Mouse (Mus musculus) forebrain, embryonic 12.5 days (tissue): ENCODE data around the gene Vkorc1. TPM values are rescaled to one million over a fixed set of nuclear protein-coding genes. Genes with fewer than 3 reads are reported as not detected.

Experiments
- ATAC-seq: fragments of 200-750 bp; cut with Nextera tagmentation; 2 replicates; pipeline ENCODE4 v1.8.0; 2017; ENCODE audit warnings: moderate TSS enrichment; ENCODE audit not compliant: low FRiP score
- H3K27ac ChIP-seq: fragments of 300-500 bp; sonication (generic); 2 replicates; pipeline ENCODE4 v1.5.1; 2016; ENCODE audit warnings: mild to moderate bottlenecking
- H3K27me3 ChIP-seq: fragments of 300-500 bp; sonication (generic); 2 replicates; pipeline ENCODE4 v1.6.1; 2016; ENCODE audit warnings: mild to moderate bottlenecking
- H3K36me3 ChIP-seq: fragments of 300-500 bp; sonication (generic); replicated peaks from 2 replicates; pipeline ENCODE4 v1.6.1; 2016; ENCODE audit warnings: mild to moderate bottlenecking
- H3K4me1 ChIP-seq: fragments of 300-500 bp; sonication (generic); 2 replicates; pipeline ENCODE4 v1.6.1; 2016
- H3K4me2 ChIP-seq: fragments of 300-500 bp; sonication (generic); 2 replicates; pipeline ENCODE4 v1.6.1; 2016; ENCODE audit warnings: mild to moderate bottlenecking, moderate library complexity
- H3K4me3 ChIP-seq: fragments of 300-500 bp; sonication (generic); replicated peaks from 2 replicates; pipeline ENCODE4 v1.5.1; 2016; ENCODE audit warnings: mild to moderate bottlenecking
- H3K9ac ChIP-seq: fragments of 300-500 bp; sonication (generic); 2 replicates; pipeline ENCODE4 v1.6.1; 2016; ENCODE audit warnings: mild to moderate bottlenecking
- H3K9me3 ChIP-seq: fragments of 300-500 bp; sonication (generic); 2 replicates; pipeline ENCODE4 v1.6.1; 2016
- whole genome bisulfite sequencing: fragments of 180-500 bp; shearing (Covaris S2); methylation state at CpG from one replicate; pipeline ENCODE4 v1.1.7; 2016; 5-methylcytosine and 5-hydroxymethylcytosine counted together
- polyA plus RNA-seq: library from polyadenylated mRNA; unstranded; fragments of >200 nt; fragmentation: Nextera tagmentation; extraction: Ambion mirVana; gene quantifications from 2 replicates; pipeline ENCODE4 v1.2.1, GENCODE M21; 2016

Vkorc1 gene
- polyA plus RNA-seq, 1 experiment from 2014 or later: 46.6 TPM

GRCm38 (mm10) chr7:127928596-127928995 lies 33.2 kb upstream of the Vkorc1 start:
- ATAC-seq: no peak
- H3K4me1 ChIP-seq: no peaks in the 10 kb centered on the region; the same call in 1 of the 2 replicates
- WGBS: 60% methylated on average over 5 of the region's 5 CpGs
- no peak overlapping the region for H3K9ac ChIP-seq
- peaks cover 38% of the 10 kb centered on the region for H3K27me3 ChIP-seq
- H3K4me3 ChIP-seq: no peak overlapping the region
- no peaks in the 10 kb centered on the region for H3K9me3 ChIP-seq
- peaks cover 34% of the 10 kb centered on the region for H3K36me3 ChIP-seq
- no peak overlapping the region for H3K27ac ChIP-seq
- no peak overlapping the region for H3K4me2 ChIP-seq

- no peak overlapping the region for H3K27ac ChIP-seq
- no peak overlapping the region for H3K4me3 ChIP-seq
- H3K4me2 ChIP-seq: no peak overlapping the region
- no peaks in the 10 kb centered on the region for H3K9me3 ChIP-seq
- WGBS: 87% methylated on average over 11 of the region's 11 CpGs
- ATAC-seq: no peak
- no peaks in the 10 kb centered on the region; the same call in 1 of the 2 replicates for H3K4me1 ChIP-seq
- H3K36me3 ChIP-seq: peaks cover 42% of the 10 kb centered on the region
- H3K27me3 ChIP-seq: peaks cover 38% of the 10 kb centered on the region
- no peak overlapping the region for H3K9ac ChIP-seq
These were observed 32.3 kb upstream of the Vkorc1 start for GRCm38 (mm10) chr7:127927726-127928125.

- 90% methylated on average over 11 of the region's 11 CpGs for WGBS
- H3K4me1 ChIP-seq: no peaks in the 10 kb centered on the region; the same call in 1 of the 2 replicates
- H3K27ac ChIP-seq: no peak overlapping the region
- no peak overlapping the region for H3K9ac ChIP-seq
- H3K9me3 ChIP-seq: no peaks in the 10 kb centered on the region
- ATAC-seq: no peak
- peaks cover 51% of the 10 kb centered on the region for H3K36me3 ChIP-seq
- H3K4me3 ChIP-seq: no peak overlapping the region
- H3K4me2 ChIP-seq: no peak overlapping the region
- H3K27me3 ChIP-seq: peaks cover 38% of the 10 kb centered on the region
These were observed 31.4 kb upstream of the Vkorc1 start for GRCm38 (mm10) chr7:127926846-127927245.

DNA sequence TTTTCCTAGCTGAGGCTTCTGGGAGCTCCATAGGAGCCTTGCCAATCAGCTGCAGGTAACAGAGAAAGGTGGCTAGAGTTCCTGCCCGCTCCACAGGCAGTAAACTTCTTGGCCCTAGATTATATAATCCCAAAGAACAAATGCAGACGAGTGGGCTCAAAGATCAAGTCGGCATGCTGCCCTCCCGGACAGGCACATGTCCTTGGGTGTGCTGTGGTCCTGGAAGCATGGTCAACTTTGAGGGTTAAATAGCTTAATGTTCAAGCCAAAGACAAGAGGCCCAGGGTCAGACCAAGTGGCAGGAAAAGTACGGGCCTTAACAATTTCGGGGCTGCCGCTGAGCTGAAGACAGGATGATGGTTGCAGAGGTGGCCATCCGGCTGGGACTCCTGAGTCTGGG lies 30.6 kb upstream of the Vkorc1 start:
- Histone ChIP-seq H3K4me2 (no peak overlapping the region), H3K4me1 (no peaks in the 10 kb centered on the region; the same call in 1 of the 2 replicates), H3K9ac (no peak overlapping the region), H3K27ac (no peak overlapping the region), H3K9me3 (no peaks in the 10 kb centered on the region), H3K36me3 (peaks cover 55% of the 10 kb centered on the region), H3K4me3 (no peak overlapping the region), H3K27me3 (peaks cover 32% of the 10 kb centered on the region)
- ATAC-seq: no peak
- 89% methylated on average over 8 of the region's 8 CpGs for WGBS

GRCm38 (mm10) chr7:127925252-127925651 lies 29.8 kb upstream of the Vkorc1 start:
- peaks cover 27% of the 10 kb centered on the region for H3K27me3 ChIP-seq
- WGBS: 67% methylated on average over 5 of the region's 5 CpGs
- no peak for ATAC-seq
- H3K9me3 ChIP-seq: no peaks in the 10 kb centered on the region
- H3K4me1 ChIP-seq: no peaks in the 10 kb centered on the region; the same call in 1 of the 2 replicates
- no peak overlapping the region for H3K9ac ChIP-seq
- H3K4me3 ChIP-seq: no peak overlapping the region
- H3K27ac ChIP-seq: no peak overlapping the region
- no peak overlapping the region for H3K4me2 ChIP-seq
- H3K36me3 ChIP-seq: peaks cover 63% of the 10 kb centered on the region

- H3K9me3 ChIP-seq: no peaks in the 10 kb centered on the region
- H3K4me2 ChIP-seq: no peak overlapping the region
- H3K27me3 ChIP-seq: peaks cover 12% of the 10 kb centered on the region
- no peak for ATAC-seq
- H3K27ac ChIP-seq: no peak overlapping the region
- H3K36me3 ChIP-seq: peaks cover 68% of the 10 kb centered on the region
- no peak overlapping the region for H3K9ac ChIP-seq
- H3K4me1 ChIP-seq: no peaks in the 10 kb centered on the region
- H3K4me3 ChIP-seq: no peak overlapping the region
- 90% methylated on average over 5 of the region's 5 CpGs for WGBS
These were observed 28.3 kb upstream of the Vkorc1 start for GRCm38 (mm10) chr7:127923714-127924113.

- no peak for ATAC-seq
- H3K9ac ChIP-seq: no peak overlapping the region
- H3K4me1 ChIP-seq: no peaks in the 10 kb centered on the region
- peaks cover 1% of the 10 kb centered on the region; the same call in 1 of the 2 replicates for H3K27me3 ChIP-seq
- H3K27ac ChIP-seq: no peak overlapping the region
- H3K9me3 ChIP-seq: no peaks in the 10 kb centered on the region
- 81% methylated on average over 6 of the region's 6 CpGs for WGBS
- no peak overlapping the region for H3K4me3 ChIP-seq
- no peak overlapping the region for H3K4me2 ChIP-seq
- peaks cover 74% of the 10 kb centered on the region for H3K36me3 ChIP-seq
These were observed 27.2 kb upstream of the Vkorc1 start for GRCm38 (mm10) chr7:127922451-127923275.

GRCm38 (mm10) chr7:127921516-127921915 lies 26.1 kb upstream of the Vkorc1 start:
- no peak for ATAC-seq
- no peak overlapping the region for H3K4me2 ChIP-seq
- WGBS: 68% methylated on average over 8 of the region's 8 CpGs

GRCm38 (mm10) chr7:127919290-127919689 lies 23.9 kb upstream of the Vkorc1 start:
- Histone ChIP-seq H3K9ac (no peak overlapping the region), H3K4me3 (no peak overlapping the region), H3K36me3 (peaks cover 70% of the 10 kb centered on the region), H3K4me1 (no peaks in the 10 kb centered on the region), H3K27ac (no peak overlapping the region), H3K27me3 (no peaks in the 10 kb centered on the region), H3K4me2 (no peak overlapping the region), H3K9me3 (no peaks in the 10 kb centered on the region)
- 84% methylated on average over 7 of the region's 7 CpGs for WGBS
- no peak for ATAC-seq

More at GRCm38 (mm10) chr7:127921516-127921915, 26.1 kb upstream of the Vkorc1 start:
- Histone ChIP-seq H3K4me1 (no peaks in the 10 kb centered on the region), H3K27ac (no peak overlapping the region), H3K4me3 (no peak overlapping the region), H3K9ac (no peak overlapping the region), H3K36me3 (peaks cover 77% of the 10 kb centered on the region), H3K9me3 (no peaks in the 10 kb centered on the region), H3K27me3 (no peaks in the 10 kb centered on the region)

DNA sequence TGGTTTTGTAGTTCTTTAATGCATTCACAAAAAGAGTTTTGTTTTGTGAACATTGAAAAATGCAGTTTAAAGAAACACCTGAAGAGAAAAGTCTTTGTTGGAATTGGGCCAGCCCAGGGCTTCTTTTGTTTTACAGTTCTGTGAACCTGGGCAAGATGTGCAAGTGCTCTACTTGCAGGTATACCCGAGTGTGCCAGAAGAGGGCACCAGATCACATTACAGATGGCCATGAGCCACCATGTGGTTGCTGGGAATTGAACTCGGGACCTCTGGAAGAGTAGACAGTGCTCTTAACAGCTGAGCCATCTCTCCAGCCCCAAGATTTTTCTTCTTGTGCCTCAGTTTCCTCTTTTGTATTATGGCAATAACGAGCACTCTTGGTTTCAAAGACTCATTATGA lies 22.8 kb upstream of the Vkorc1 start:
- Histone ChIP-seq H3K27me3 (no peaks in the 10 kb centered on the region), H3K9ac (no peak overlapping the region), H3K9me3 (no peaks in the 10 kb centered on the region), H3K36me3 (peaks cover 61% of the 10 kb centered on the region), H3K4me3 (no peak overlapping the region), H3K27ac (no peak overlapping the region), H3K4me1 (peaks cover 1% of the 10 kb centered on the region), H3K4me2 (no peak overlapping the region)
- no peak for ATAC-seq
- 62% methylated on average over 3 of the region's 3 CpGs for WGBS

GRCm38 (mm10) chr7:127915293-127915692 lies 19.9 kb upstream of the Vkorc1 start:
- H3K9ac ChIP-seq: no peak overlapping the region
- H3K4me1 ChIP-seq: peaks cover 6% of the 10 kb centered on the region
- H3K4me3 ChIP-seq: no peak overlapping the region
- 93% methylated on average over 12 of the region's 12 CpGs for WGBS
- H3K9me3 ChIP-seq: no peaks in the 10 kb centered on the region
- no peaks in the 10 kb centered on the region for H3K27me3 ChIP-seq
- H3K27ac ChIP-seq: no peak overlapping the region
- peaks cover 36% of the 10 kb centered on the region for H3K36me3 ChIP-seq
- ATAC-seq: no peak
- no peak overlapping the region for H3K4me2 ChIP-seq

DNA sequence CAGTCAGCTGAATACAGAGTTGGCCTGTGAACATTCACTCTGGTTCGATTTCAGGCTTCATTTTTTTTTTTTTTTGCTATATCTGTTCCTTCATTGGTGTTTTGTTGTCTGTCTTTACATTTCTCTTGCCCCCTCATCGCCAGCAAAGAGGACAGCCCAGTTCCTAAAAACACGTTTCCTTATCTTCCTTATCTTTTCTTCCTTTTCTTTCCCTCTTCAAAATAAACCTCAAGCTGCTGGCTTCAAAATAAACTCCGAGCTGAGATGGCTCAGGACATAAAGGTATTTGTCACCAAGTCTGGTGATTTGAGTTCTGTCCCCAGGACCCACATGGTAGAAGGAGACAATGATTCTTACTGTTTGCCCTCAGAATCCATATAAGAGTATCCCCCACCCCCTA lies 17.5 kb upstream of the Vkorc1 start:
- H3K4me2 ChIP-seq: peak overlapping the region; percentile 73
- peaks cover 6% of the 10 kb centered on the region for H3K4me1 ChIP-seq
- peak overlapping the region; percentile 73 for H3K9ac ChIP-seq
- peaks cover 46% of the 10 kb centered on the region for H3K36me3 ChIP-seq
- 44% methylated on average over 4 of the region's 4 CpGs for WGBS
- peak overlapping the region; percentile 89 for H3K4me3 ChIP-seq
- no peaks in the 10 kb centered on the region for H3K27me3 ChIP-seq
- H3K9me3 ChIP-seq: no peaks in the 10 kb centered on the region
- no peak overlapping the region for H3K27ac ChIP-seq
- ATAC-seq: no peak
